Mouse (Mus musculus): Measurements from ENCODE around the gene St3gal3.

The St3gal3 gene

GRCm38 (mm10) chr4:118141511-118141910 lies 6.8 kb upstream of the St3gal3 start:
- no peak for DNase-seq (ENCODE audit: low read depth in 2 of 2, low spot score in 2 of 2)

- DNase-seq (ENCODE audit: low read depth in 2 of 2, low spot score in 2 of 2), result no peak
Measured at GRCm38 (mm10) chr4:118138891-118139290, 4.2 kb upstream of the St3gal3 start.

- DNase-seq (ENCODE audit: low read depth in 2 of 2, low spot score in 2 of 2), result no peak
Measured at GRCm38 (mm10) chr4:118137857-118138256, 3.1 kb upstream of the St3gal3 start.

GRCm38 (mm10) chr4:118137311-118137710 lies 2.6 kb upstream of the St3gal3 start:
- DNase-seq (ENCODE audit: low read depth in 2 of 2, low spot score in 2 of 2), result no peak

GRCm38 (mm10) chr4:118135414-118135813 lies 700 bp upstream of the St3gal3 start:
- DNase-seq (ENCODE audit: low read depth in 2 of 2, low spot score in 2 of 2), result no peak

GRCm38 (mm10) chr4:118131329-118131728 lies 3.4 kb downstream of the St3gal3 start:
- no peak for DNase-seq (ENCODE audit: low read depth in 2 of 2, low spot score in 2 of 2)

- DNase-seq (ENCODE audit: low read depth in 2 of 2, low spot score in 2 of 2), result no peak
Measured at GRCm38 (mm10) chr4:118123030-118123704, 11.5 kb downstream of the St3gal3 start.

- no peak for DNase-seq (ENCODE audit: low read depth in 2 of 2, low spot score in 2 of 2)
Measured at GRCm38 (mm10) chr4:118122078-118122477, 12.6 kb downstream of the St3gal3 start.

GRCm38 (mm10) chr4:118117565-118117964 lies 17.1 kb downstream of the St3gal3 start:
- no peak for DNase-seq (ENCODE audit: low read depth in 2 of 2, low spot score in 2 of 2)

- DNase-seq (ENCODE audit: low read depth in 2 of 2, low spot score in 2 of 2), result no peak
Measured at GRCm38 (mm10) chr4:118116098-118116497, 18.6 kb downstream of the St3gal3 start.

- DNase-seq (ENCODE audit: low read depth in 2 of 2, low spot score in 2 of 2), result no peak
Measured at GRCm38 (mm10) chr4:118115132-118115531, 19.6 kb downstream of the St3gal3 start.

GRCm38 (mm10) chr4:118112601-118113000 lies 22.1 kb downstream of the St3gal3 start:
- DNase-seq (ENCODE audit: low read depth in 2 of 2, low spot score in 2 of 2), result no peak

GRCm38 (mm10) chr4:118109649-118110048 lies 25.1 kb downstream of the St3gal3 start:
- DNase-seq (ENCODE audit: low read depth in 2 of 2, low spot score in 2 of 2), result no peak

GRCm38 (mm10) chr4:118108779-118109178 lies 25.9 kb downstream of the St3gal3 start:
- DNase-seq (ENCODE audit: low read depth in 2 of 2, low spot score in 2 of 2), result no peak

GRCm38 (mm10) chr4:118105256-118106053 lies 29.3 kb downstream of the St3gal3 start:
- DNase-seq (ENCODE audit: low read depth in 2 of 2, low spot score in 2 of 2), result no peak

- DNase-seq (ENCODE audit: low read depth in 2 of 2, low spot score in 2 of 2), result no peak
Measured at GRCm38 (mm10) chr4:118103280-118103830, 31.4 kb downstream of the St3gal3 start.

GRCm38 (mm10) chr4:118101497-118101896 lies 33.2 kb downstream of the St3gal3 start:
- no peak for DNase-seq (ENCODE audit: low read depth in 2 of 2, low spot score in 2 of 2)

- no peak for DNase-seq (ENCODE audit: low read depth in 2 of 2, low spot score in 2 of 2)
Measured at GRCm38 (mm10) chr4:118099637-118100364, 34.9 kb downstream of the St3gal3 start.

- no peak for DNase-seq (ENCODE audit: low read depth in 2 of 2, low spot score in 2 of 2)
Measured at GRCm38 (mm10) chr4:118098571-118098970, 36.1 kb downstream of the St3gal3 start.

GRCm38 (mm10) chr4:118096069-118096468 lies 38.6 kb downstream of the St3gal3 start:
- DNase-seq (ENCODE audit: low read depth in 2 of 2, low spot score in 2 of 2), result no peak

GRCm38 (mm10) chr4:118092784-118093457 lies 41.8 kb downstream of the St3gal3 start:
- DNase-seq (ENCODE audit: low read depth in 2 of 2, low spot score in 2 of 2), result no peak

All from CD8-positive naive resting alpha-beta T cell, adult 2 months (primary cell).